Mouse (Mus musculus) kidney, adult 2 months (tissue): ENCODE results near the gene Ptp4a2. TPM values are rescaled to one million over a fixed set of nuclear protein-coding genes. Genes with fewer than 3 reads are reported as not detected.
A peak's percentile ranks its signal among the peaks of the same experiment; 100 is the strongest.
"Not testable (repeated sequence)": the region's sequence is repeated elsewhere in the genome, so short reads cannot be mapped to it uniquely, and the experiment has no call there.

Experiments used
- DNase-seq: peaks from one replicate; pipeline ENCODE4 v3.0.0; 2021
- H3K27ac ChIP-seq: fragments of 200-500 bp; 2 replicates; pipeline ENCODE4 v1.5.1; 2012; ENCODE audit warnings: low read depth, low read length, control low read depth, inconsistent platforms; ENCODE audit not compliant: insufficient read depth
- H3K27me3 ChIP-seq: fragments of 200-500 bp; replicated peaks from 2 replicates; pipeline ENCODE4 v1.6.1; 2012; ENCODE audit warnings: mild to moderate bottlenecking, moderate library complexity, low read length, inconsistent platforms; ENCODE audit not compliant: control insufficient read depth, insufficient read depth
- H3K36me3 ChIP-seq: fragments of 200-500 bp; 2 replicates; pipeline ENCODE4 v1.6.1; 2012; ENCODE audit warnings: mild to moderate bottlenecking, moderate library complexity, low read length, inconsistent platforms; ENCODE audit not compliant: control insufficient read depth, insufficient read depth
- H3K4me1 ChIP-seq: fragments of 200-500 bp; 2 replicates; pipeline ENCODE4 v1.6.1; 2011; ENCODE audit warnings: low read length; ENCODE audit not compliant: control insufficient read depth, insufficient read depth
- H3K4me3 ChIP-seq: fragments of 200-500 bp; 2 replicates; pipeline ENCODE4 v1.5.1; 2011; ENCODE audit warnings: mild to moderate bottlenecking, low read depth, low read length, control low read depth; ENCODE audit not compliant: insufficient read depth
- CTCF ChIP-seq: fragments of 200-500 bp; conservative IDR thresholded peaks from 2 replicates; pipeline ENCODE4 v1.5.1; 2011; ENCODE audit warnings: low read depth, mild to moderate bottlenecking, control low read depth, low read length, moderate library complexity, mixed read lengths; ENCODE audit not compliant: insufficient read depth, insufficient read length
- POLR2A ChIP-seq: fragments of 200-500 bp; IDR thresholded peaks from one replicate; pipeline ENCODE4 v1.6.1; 2011; ENCODE audit warnings: low read depth, low read length, control low read depth
- WGBS: fragments of 180-500 bp; shearing (Covaris S2); methylation state at CpG from one replicate; pipeline ENCODE4 v1.1.7; 2018; 5-methylcytosine and 5-hydroxymethylcytosine counted together
- polyA plus RNA-seq: library from polyadenylated mRNA; depleted of rRNA; stranded (reverse); fragments of >200 nt; gene quantifications from 2 replicates; pipeline ENCODE4 v1.2.3, GENCODE M21; 2012; rRNA removed

Gene Ptp4a2
- 29.9 and 41.5 TPM in 2 replicates for polyA plus RNA-seq

GRCm38 (mm10) chr4:129810798-129811604 is at the start of gene Ptp4a2:
Ptp4a2 (plus strand) TSS chr4:129811219.
- DNase-seq: peak; percentile 70
- H3K4me1 ChIP-seq: peaks cover 5% of the 10 kb centered on the region; the same call in 1 of the 2 replicates
- H3K4me3 ChIP-seq: peak within 1 kb of the TSS; percentile 39
- WGBS: 7% methylated on average over 35 of the region's 35 CpGs
- H3K27ac ChIP-seq: peak within 1 kb of the TSS; percentile 30
- no peaks in the 10 kb centered on the region for H3K36me3 ChIP-seq
- TF ChIP-seq POLR2A: no peak
- TF ChIP-seq CTCF: no peak
- no peaks in the 10 kb centered on the region for H3K27me3 ChIP-seq

DNA sequence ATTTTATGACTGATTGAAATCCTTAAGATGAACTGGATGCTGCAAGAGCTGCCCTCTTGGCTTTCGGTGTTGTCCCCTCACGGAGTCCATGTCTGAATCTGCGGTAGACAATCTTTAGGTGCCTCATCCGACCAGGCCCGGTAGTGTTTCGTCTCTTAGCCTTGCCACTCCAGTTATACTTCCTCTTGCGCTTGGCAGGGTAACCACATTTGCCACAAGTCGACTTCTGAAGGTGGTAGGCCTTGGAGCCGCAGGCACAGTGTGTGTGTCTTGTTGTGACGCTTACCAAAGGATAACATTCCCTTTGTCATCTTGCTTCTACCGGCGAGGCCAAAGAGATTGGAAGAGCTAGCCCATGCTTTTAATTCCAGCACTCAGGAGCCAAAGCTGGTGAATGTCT is 49.4 kb upstream of the Ptp4a2 start:
- Histone ChIP-seq H3K27me3 (no peaks in the 10 kb centered on the region; the same call in 1 of the 2 replicates), H3K4me1 (no peaks in the 10 kb centered on the region), H3K27ac (no peak overlapping the region), H3K4me3 (no peak overlapping the region), H3K36me3 (no peaks in the 10 kb centered on the region)
- 91% methylated on average over 12 of the region's 12 CpGs for WGBS
- DNase-seq: no peak
- TF ChIP-seq POLR2A (no peak), CTCF (no peak)

DNA sequence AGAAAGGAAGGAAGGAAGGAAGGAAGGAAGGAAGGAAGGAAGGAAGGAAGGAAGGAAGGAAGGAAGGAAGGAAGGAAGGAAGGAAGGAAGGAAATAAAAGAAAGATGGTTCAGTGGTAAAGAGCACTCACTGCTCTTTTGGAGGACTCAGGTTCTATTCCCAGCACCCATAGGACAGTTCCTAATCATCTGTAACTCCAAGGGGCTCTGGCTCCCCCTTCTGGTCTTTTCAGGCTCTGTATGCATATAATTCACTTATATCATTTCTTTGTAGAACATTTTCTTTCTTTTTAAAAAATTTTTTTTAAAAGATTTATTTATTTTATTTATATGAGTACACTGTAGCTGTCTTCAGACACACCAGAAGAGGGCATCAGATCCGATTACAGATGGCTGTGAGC is 48.5 kb upstream of the Ptp4a2 start:
- H3K4me3 ChIP-seq, H3K36me3 ChIP-seq, H3K27ac ChIP-seq, H3K4me1 ChIP-seq, H3K27me3 ChIP-seq, DNase-seq: not testable (repeated sequence)
- WGBS: 95% methylated on average over 1 of the region's 1 CpGs
- TF ChIP-seq CTCF: 0 out of 2 replicates have a peak, but pooled peaks have one; percentile 1

- H3K27me3 ChIP-seq: no peaks in the 10 kb centered on the region
- no peak for DNase-seq
- no peaks in the 10 kb centered on the region for H3K36me3 ChIP-seq
- H3K27ac ChIP-seq: no peak overlapping the region
- 75% methylated on average over 3 of the region's 3 CpGs for WGBS
- no peaks in the 10 kb centered on the region for H3K4me1 ChIP-seq
- TF ChIP-seq CTCF (no peak), POLR2A (no peak)
- H3K4me3 ChIP-seq: no peak overlapping the region
Measured at GRCm38 (mm10) chr4:129765351-129765750, 45.7 kb upstream of the Ptp4a2 start.

GRCm38 (mm10) chr4:129767782-129768181 is 43.2 kb upstream of the Ptp4a2 start:
- H3K4me3 ChIP-seq: no peak overlapping the region
- no peak overlapping the region for H3K27ac ChIP-seq
- no peak for TF ChIP-seq CTCF
- no peak for TF ChIP-seq POLR2A
- no peaks in the 10 kb centered on the region for H3K36me3 ChIP-seq
- no peaks in the 10 kb centered on the region for H3K27me3 ChIP-seq
- H3K4me1 ChIP-seq: 0 out of 2 replicates have a peak, but pooled peaks cover 3% of the 10 kb centered on the region
- no peak for DNase-seq
- 84% methylated on average over 8 of the region's 8 CpGs for WGBS

- H3K4me1 ChIP-seq, H3K27ac ChIP-seq, H3K27me3 ChIP-seq, H3K4me3 ChIP-seq, DNase-seq, H3K36me3 ChIP-seq: not testable (repeated sequence)
- 80% methylated on average over 3 of the region's 3 CpGs for WGBS
Measured at GRCm38 (mm10) chr4:129768742-129769141, 42.3 kb upstream of the Ptp4a2 start.

- Histone ChIP-seq H3K4me1 (0 out of 2 replicates have a peak, but pooled peaks cover 3% of the 10 kb centered on the region), H3K27me3 (no peaks in the 10 kb centered on the region), H3K36me3 (no peaks in the 10 kb centered on the region), H3K27ac (no peak overlapping the region), H3K4me3 (no peak overlapping the region)
- WGBS: 67% methylated on average over 6 of the region's 6 CpGs
- TF ChIP-seq POLR2A (no peak), CTCF (no peak)
- no peak for DNase-seq
Measured at GRCm38 (mm10) chr4:129770600-129770999, 40.4 kb upstream of the Ptp4a2 start.

DNA sequence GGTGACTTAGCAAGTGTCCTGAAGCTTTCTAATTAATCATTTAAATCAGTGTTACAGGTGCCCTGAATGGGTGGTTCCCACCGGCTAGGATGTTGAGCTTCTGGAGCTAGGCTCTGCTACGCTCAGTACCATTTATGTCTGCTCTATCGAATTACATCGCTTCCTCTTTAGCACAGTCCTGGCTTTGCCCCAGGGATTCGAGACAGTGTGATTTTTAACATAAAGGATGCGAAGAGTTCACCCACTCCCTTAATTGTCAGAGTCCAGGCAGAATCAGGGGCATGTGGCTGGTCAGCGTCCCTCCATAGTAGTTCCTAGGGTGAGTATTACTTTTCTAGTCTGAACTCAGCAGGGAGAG is 39.7 kb upstream of the Ptp4a2 start:
- WGBS: 25% methylated on average over 7 of the region's 7 CpGs
- Histone ChIP-seq H3K36me3 (no peaks in the 10 kb centered on the region), H3K4me3 (no peak overlapping the region), H3K4me1 (0 out of 2 replicates have a peak, but pooled peaks cover 3% of the 10 kb centered on the region), H3K27ac (peak overlapping the region; percentile 77), H3K27me3 (no peaks in the 10 kb centered on the region)
- TF ChIP-seq CTCF: no peak
- no peak for TF ChIP-seq POLR2A
- DNase-seq: no peak
